Mouse (Mus musculus) limb, embryonic 15.5 days (tissue): ENCODE results near the gene Rbp3. TPM values are rescaled to one million over a fixed set of nuclear protein-coding genes. Genes with fewer than 3 reads are reported as not detected.

Experiments
- ATAC-seq: fragments of 200-750 bp; cut with Nextera tagmentation; 2 replicates; pipeline ENCODE4 v1.8.0; 2017; ENCODE audit warnings: low read depth, moderate TSS enrichment; ENCODE audit not compliant: insufficient number of reproducible peaks, low FRiP score, low TSS enrichment
- H3K27ac ChIP-seq: fragments of 300-500 bp; sonication (generic); 2 replicates; pipeline ENCODE4 v1.5.1; 2015; ENCODE audit warnings: moderate library complexity, mild to moderate bottlenecking, inconsistent platforms
- H3K27me3 ChIP-seq: fragments of 300-500 bp; sonication (generic); 2 replicates; pipeline ENCODE4 v1.6.1; 2015; ENCODE audit warnings: inconsistent platforms
- H3K36me3 ChIP-seq: fragments of 300-500 bp; sonication (generic); 2 replicates; pipeline ENCODE4 v1.6.1; 2015; ENCODE audit warnings: inconsistent platforms
- H3K4me1 ChIP-seq: fragments of 300-500 bp; sonication (generic); 2 replicates; pipeline ENCODE4 v1.6.1; 2015; ENCODE audit warnings: inconsistent platforms
- H3K4me2 ChIP-seq: fragments of 300-500 bp; sonication (generic); 2 replicates; pipeline ENCODE4 v1.6.1; 2015; ENCODE audit warnings: mild to moderate bottlenecking, inconsistent platforms
- H3K4me3 ChIP-seq: fragments of 300-500 bp; sonication (generic); 2 replicates; pipeline ENCODE4 v1.5.1; 2015; ENCODE audit warnings: mild to moderate bottlenecking, inconsistent platforms
- H3K9ac ChIP-seq: fragments of 300-500 bp; sonication (generic); 2 replicates; pipeline ENCODE4 v1.6.1; 2015; ENCODE audit warnings: inconsistent platforms
- H3K9me3 ChIP-seq: fragments of 300-500 bp; sonication (generic); 2 replicates; pipeline ENCODE4 v1.6.1; 2016; ENCODE audit warnings: inconsistent platforms
- WGBS: fragments of 180-500 bp; shearing (Covaris S2); methylation state at CpG from one replicate; pipeline ENCODE4 v1.1.7; 2015; 5-methylcytosine and 5-hydroxymethylcytosine counted together
- polyA plus RNA-seq: library from polyadenylated mRNA; unstranded; fragments of >200 nt; fragmentation: Nextera tagmentation; extraction: Ambion mirVana; gene quantifications from 2 replicates; pipeline ENCODE4 v1.2.1, GENCODE M21; 2015

Gene Rbp3
- polyA plus RNA-seq, 1 experiment from 2014 or later: not detected

GRCm38 (mm10) chr14:33978604-33979059, 24.8 kb downstream of the Rbp3 start, which contains the start of gene Zfp488:
Gene Zfp488 (minus strand): TSS chr14:33978764.
- peak within 1 kb of the TSS; percentile 71 for H3K4me2 ChIP-seq
- peaks cover 5% of the 10 kb centered on the region; the same call in 1 of the 2 replicates for H3K27me3 ChIP-seq
- no peaks in the 10 kb centered on the region for H3K9me3 ChIP-seq
- no peaks in the 10 kb centered on the region for H3K36me3 ChIP-seq
- H3K4me1 ChIP-seq: peaks cover 4% of the 10 kb centered on the region; the same call in 1 of the 2 replicates
- no peak within 1 kb of the TSS for H3K27ac ChIP-seq
- peak within 1 kb of the TSS; percentile 39 for H3K4me3 ChIP-seq
- no peak for ATAC-seq
- no peak within 1 kb of the TSS for H3K9ac ChIP-seq
- 2% methylated on average over 25 of the region's 25 CpGs for WGBS

GRCm38 (mm10) chr14:33989201-33989600, 35.4 kb downstream of the Rbp3 start:
- ATAC-seq: no peak
- Histone ChIP-seq H3K9me3 (no peaks in the 10 kb centered on the region), H3K9ac (no peak overlapping the region), H3K4me2 (no peak overlapping the region), H3K27me3 (no peaks in the 10 kb centered on the region), H3K4me1 (no peaks in the 10 kb centered on the region), H3K4me3 (no peak overlapping the region), H3K27ac (no peak overlapping the region), H3K36me3 (no peaks in the 10 kb centered on the region)
- 67% methylated on average over 3 of the region's 3 CpGs for WGBS

GRCm38 (mm10) chr14:33991971-33992370, 38.2 kb downstream of the Rbp3 start:
- 62% methylated on average over 4 of the region's 4 CpGs for WGBS
- Histone ChIP-seq H3K27ac (no peak overlapping the region), H3K9ac (no peak overlapping the region), H3K4me3 (no peak overlapping the region), H3K36me3 (no peaks in the 10 kb centered on the region), H3K9me3 (no peaks in the 10 kb centered on the region), H3K4me2 (no peak overlapping the region), H3K27me3 (no peaks in the 10 kb centered on the region), H3K4me1 (no peaks in the 10 kb centered on the region)
- no peak for ATAC-seq

GRCm38 (mm10) chr14:33993051-33993450, 39.2 kb downstream of the Rbp3 start:
- Histone ChIP-seq H3K4me2 (no peak overlapping the region), H3K9ac (no peak overlapping the region), H3K27ac (no peak overlapping the region), H3K27me3 (no peaks in the 10 kb centered on the region), H3K36me3 (no peaks in the 10 kb centered on the region), H3K4me3 (no peak overlapping the region), H3K9me3 (no peaks in the 10 kb centered on the region), H3K4me1 (no peaks in the 10 kb centered on the region)
- WGBS: 92% methylated on average over 9 of the region's 9 CpGs
- ATAC-seq: no peak

- H3K36me3 ChIP-seq: no peaks in the 10 kb centered on the region
- no peaks in the 10 kb centered on the region for H3K9me3 ChIP-seq
- H3K27ac ChIP-seq: no peak overlapping the region
- ATAC-seq: no peak
- WGBS: 86% methylated on average over 6 of the region's 6 CpGs
- no peaks in the 10 kb centered on the region for H3K27me3 ChIP-seq
- H3K4me1 ChIP-seq: no peaks in the 10 kb centered on the region
- no peak overlapping the region for H3K4me2 ChIP-seq
- H3K4me3 ChIP-seq: no peak overlapping the region
- H3K9ac ChIP-seq: no peak overlapping the region
Observed at GRCm38 (mm10) chr14:33993521-33994289, 39.9 kb downstream of the Rbp3 start.

GRCm38 (mm10) chr14:33997427-33997826, 43.6 kb downstream of the Rbp3 start:
- Histone ChIP-seq H3K9me3 (no peaks in the 10 kb centered on the region), H3K4me3 (no peak overlapping the region), H3K4me1 (no peaks in the 10 kb centered on the region), H3K27ac (no peak overlapping the region), H3K27me3 (no peaks in the 10 kb centered on the region), H3K36me3 (no peaks in the 10 kb centered on the region), H3K9ac (no peak overlapping the region), H3K4me2 (no peak overlapping the region)
- WGBS: 37% methylated on average over 6 of the region's 6 CpGs
- ATAC-seq: no peak

- Histone ChIP-seq H3K4me2 (no peak overlapping the region), H3K9me3 (no peaks in the 10 kb centered on the region), H3K9ac (no peak overlapping the region), H3K27me3 (no peaks in the 10 kb centered on the region), H3K36me3 (no peaks in the 10 kb centered on the region), H3K4me1 (no peaks in the 10 kb centered on the region), H3K27ac (no peak overlapping the region), H3K4me3 (no peak overlapping the region)
- no peak for ATAC-seq
Observed at GRCm38 (mm10) chr14:34000076-34000475, 46.3 kb downstream of the Rbp3 start.

GRCm38 (mm10) chr14:34001445-34001844, 47.6 kb downstream of the Rbp3 start:
- no peak overlapping the region for H3K4me2 ChIP-seq
- no peak for ATAC-seq
- no peak overlapping the region for H3K27ac ChIP-seq
- H3K9me3 ChIP-seq: no peaks in the 10 kb centered on the region
- H3K4me1 ChIP-seq: no peaks in the 10 kb centered on the region
- H3K36me3 ChIP-seq: no peaks in the 10 kb centered on the region
- H3K9ac ChIP-seq: no peak overlapping the region
- H3K27me3 ChIP-seq: no peaks in the 10 kb centered on the region
- no peak overlapping the region for H3K4me3 ChIP-seq

- no peak overlapping the region for H3K27ac ChIP-seq
- H3K27me3 ChIP-seq: no peaks in the 10 kb centered on the region
- H3K4me2 ChIP-seq: no peak overlapping the region
- H3K4me1 ChIP-seq: no peaks in the 10 kb centered on the region
- no peaks in the 10 kb centered on the region for H3K9me3 ChIP-seq
- H3K36me3 ChIP-seq: no peaks in the 10 kb centered on the region
- no peak overlapping the region for H3K4me3 ChIP-seq
- no peak overlapping the region for H3K9ac ChIP-seq
- no peak for ATAC-seq
- 81% methylated on average over 5 of the region's 5 CpGs for WGBS
Observed at GRCm38 (mm10) chr14:34002358-34002757, 48.6 kb downstream of the Rbp3 start.

Other genes with a start within 250 kb of the Rbp3 start
- gene Gdf10, start 30.4 kb upstream of the Rbp3 start, polyA plus RNA-seq: 30.3 and 33.8 TPM in 2 replicates
- not detected in 2 replicates for gene Gdf2, start 13.0 kb upstream of the Rbp3 start, polyA plus RNA-seq
- 0.15 and 0.28 TPM in 2 replicates for gene Zfp488, start 24.8 kb downstream of the Rbp3 start, polyA plus RNA-seq
- gene Gm30083, start 61.2 kb downstream of the Rbp3 start, polyA plus RNA-seq: not detected in 2 replicates
- not detected in 2 replicates for gene Gm5460, start 62.8 kb downstream of the Rbp3 start, polyA plus RNA-seq
- not detected in 2 replicates for gene Antxrl, start 98.7 kb downstream of the Rbp3 start, polyA plus RNA-seq
- gene Anxa8, start 132.0 kb downstream of the Rbp3 start, polyA plus RNA-seq: 75.7 and 87.2 TPM in 2 replicates
- 0.12 TPM in 1 of 2 replicates, not detected in the other for gene A630023A22Rik, start 148.8 kb downstream of the Rbp3 start, polyA plus RNA-seq
- 0.09 TPM in 1 of 2 replicates, not detected in the other for gene Npy4r, start 198.5 kb downstream of the Rbp3 start, polyA plus RNA-seq
- 2.8 and 3.4 TPM in 2 replicates for gene Gprin2, start 247.7 kb downstream of the Rbp3 start, polyA plus RNA-seq